Mouse (Mus musculus) megakaryocyte, embryonic 14.5 days (primary cell): ENCODE measurements around the gene Sp2.

Experiments
- FLI1 ChIP-seq: IDR thresholded peaks from 2 replicates; pipeline ENCODE4 v1.6.1; 2012; ENCODE audit warnings: low read length, inconsistent platforms, mixed read lengths
- GATA1 ChIP-seq: IDR thresholded peaks from 3 replicates; pipeline ENCODE4 v1.6.1; 2012; ENCODE audit warnings: mixed read lengths, low read length, inconsistent platforms, borderline replicate concordance

GRCm38 (mm10) chr11:97018583-97019344, 36.0 kb upstream of the Sp2 start:
- no peak for TF ChIP-seq FLI1
- TF ChIP-seq GATA1, result no peak
